Mouse (Mus musculus) limb, embryonic 13.5 days (tissue): ENCODE measurements around the gene Armc10. TPM values are rescaled to one million over a fixed set of nuclear protein-coding genes. Genes with fewer than 3 reads are reported as not detected.
A peak's percentile ranks its signal among the peaks of the same experiment; 100 is the strongest.

Source experiments
- ATAC-seq: fragments of 200-750 bp; cut with Nextera tagmentation; 2 replicates; pipeline ENCODE4 v1.8.0; 2017; ENCODE audit warnings: low read depth, moderate number of reproducible peaks, moderate TSS enrichment; ENCODE audit not compliant: low FRiP score
- H3K27ac ChIP-seq: fragments of 300-500 bp; sonication (generic); 2 replicates; pipeline ENCODE4 v1.5.1; 2015; ENCODE audit warnings: inconsistent platforms, mild to moderate bottlenecking, moderate library complexity
- H3K27me3 ChIP-seq: fragments of 300-500 bp; sonication (generic); 2 replicates; pipeline ENCODE4 v1.6.1; 2015; ENCODE audit warnings: mild to moderate bottlenecking, inconsistent platforms
- H3K36me3 ChIP-seq: fragments of 300-500 bp; sonication (generic); 2 replicates; pipeline ENCODE4 v1.6.1; 2015; ENCODE audit warnings: inconsistent platforms, mild to moderate bottlenecking, moderate library complexity
- H3K4me1 ChIP-seq: fragments of 300-500 bp; sonication (generic); 2 replicates; pipeline ENCODE4 v1.6.1; 2015; ENCODE audit warnings: inconsistent platforms
- H3K4me2 ChIP-seq: fragments of 300-500 bp; sonication (generic); replicated peaks from 2 replicates; pipeline ENCODE4 v1.6.1; 2015; ENCODE audit warnings: inconsistent platforms, mild to moderate bottlenecking, moderate library complexity
- H3K4me3 ChIP-seq: fragments of 300-500 bp; sonication (generic); 2 replicates; pipeline ENCODE4 v1.5.1; 2015; ENCODE audit warnings: moderate library complexity, mild to moderate bottlenecking, inconsistent platforms
- H3K9ac ChIP-seq: fragments of 300-500 bp; sonication (generic); 2 replicates; pipeline ENCODE4 v1.6.1; 2015; ENCODE audit warnings: mild to moderate bottlenecking, inconsistent platforms
- H3K9me3 ChIP-seq: fragments of 300-500 bp; sonication (generic); 2 replicates; pipeline ENCODE4 v1.6.1; 2016; ENCODE audit warnings: inconsistent platforms
- WGBS: fragments of 180-500 bp; shearing (Covaris S2); methylation state at CpG from one replicate; pipeline ENCODE4 v1.1.7; 2015; 5-methylcytosine and 5-hydroxymethylcytosine counted together
- polyA plus RNA-seq: library from polyadenylated mRNA; unstranded; fragments of >200 nt; fragmentation: Nextera tagmentation; extraction: Ambion mirVana; gene quantifications from 2 replicates; pipeline ENCODE4 v1.2.1, GENCODE M21; 2015

The Armc10 gene
- polyA plus RNA-seq, 1 experiment from 2014 or later, result 54.4 TPM

GRCm38 (mm10) chr5:21644891-21645438 is 648 bp upstream of the Armc10 start:
- H3K36me3 ChIP-seq, result peaks cover 21% of the 10 kb centered on the region
- H3K27ac ChIP-seq, result 0 out of 2 replicates have a peak overlapping the region, but pooled peaks have one; percentile 39
- H3K4me3 ChIP-seq, result peak overlapping the region; percentile 82
- WGBS, result 9% methylated on average over 14 of the region's 14 CpGs
- peaks cover 22% of the 10 kb centered on the region for H3K27me3 ChIP-seq
- peak overlapping the region; percentile 84 for H3K4me2 ChIP-seq
- peaks cover 20% of the 10 kb centered on the region for H3K4me1 ChIP-seq
- ATAC-seq, result no peak
- no peaks in the 10 kb centered on the region for H3K9me3 ChIP-seq
- H3K9ac ChIP-seq, result peak overlapping the region; percentile 53

- peak overlapping the region; percentile 82 for H3K27ac ChIP-seq
- peak overlapping the region; percentile 82 for H3K4me3 ChIP-seq
- peaks cover 32% of the 10 kb centered on the region for H3K36me3 ChIP-seq
- peak; percentile 39; the same call in 1 of the 2 replicates for ATAC-seq
- under 1% methylated on average over 25 of the region's 25 CpGs for WGBS
- H3K4me1 ChIP-seq, result peaks cover 12% of the 10 kb centered on the region
- peak overlapping the region; percentile 84 for H3K4me2 ChIP-seq
- H3K27me3 ChIP-seq, result peaks cover 22% of the 10 kb centered on the region
- no peaks in the 10 kb centered on the region for H3K9me3 ChIP-seq
- peak overlapping the region; percentile 84 for H3K9ac ChIP-seq
These were observed 499 bp downstream of the Armc10 start for GRCm38 (mm10) chr5:21646133-21646491.

GRCm38 (mm10) chr5:21650736-21651135 is 5.1 kb downstream of the Armc10 start:
- Histone ChIP-seq H3K36me3 (peaks cover 64% of the 10 kb centered on the region), H3K27me3 (no peaks in the 10 kb centered on the region), H3K9ac (no peak overlapping the region), H3K4me3 (no peak overlapping the region), H3K9me3 (no peaks in the 10 kb centered on the region), H3K4me1 (peaks cover 15% of the 10 kb centered on the region), H3K4me2 (no peak overlapping the region), H3K27ac (no peak overlapping the region)
- no peak for ATAC-seq
- WGBS, result 79% methylated on average over 2 of the region's 2 CpGs

DNA sequence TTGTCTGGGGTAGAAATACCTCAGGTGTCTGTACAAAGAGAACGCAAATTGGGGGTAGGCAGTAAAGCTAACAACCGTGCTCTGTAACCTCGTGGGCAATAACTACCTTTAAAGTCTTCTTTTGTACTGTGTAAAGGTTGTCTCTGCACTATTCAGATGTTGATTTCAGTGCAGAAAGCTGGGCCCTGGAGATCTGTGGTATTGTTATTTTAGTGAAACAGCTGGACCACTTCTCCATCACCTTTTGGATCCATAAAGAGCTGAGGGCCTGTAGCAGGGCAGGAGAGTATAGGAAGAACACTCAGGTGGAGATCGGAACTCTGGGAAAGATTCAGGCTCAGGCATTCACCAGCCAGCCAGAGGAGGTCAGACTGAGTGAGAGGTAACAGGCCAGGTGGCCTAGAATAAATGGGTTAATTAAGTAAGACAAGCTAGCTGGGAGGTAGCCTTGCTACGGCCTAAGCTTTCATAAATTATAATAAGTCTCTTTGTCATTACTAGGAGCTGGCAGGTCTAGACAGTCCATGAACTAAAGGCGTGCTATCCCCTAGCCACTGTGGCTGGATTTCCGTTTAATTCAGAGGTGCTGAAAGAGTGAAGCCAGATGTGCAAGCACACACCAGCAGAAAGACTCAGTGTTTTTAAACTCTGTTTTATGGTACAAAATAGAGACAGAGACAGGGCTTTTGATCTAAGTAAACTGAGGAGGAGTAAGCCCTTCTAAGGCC is 6.4 kb downstream of the Armc10 start:
- no peaks in the 10 kb centered on the region for H3K9me3 ChIP-seq
- H3K27ac ChIP-seq, result no peak overlapping the region
- H3K4me3 ChIP-seq, result no peak overlapping the region
- WGBS, result 61% methylated on average over 7 of the region's 7 CpGs
- H3K27me3 ChIP-seq, result no peaks in the 10 kb centered on the region
- H3K9ac ChIP-seq, result no peak overlapping the region
- H3K4me2 ChIP-seq, result no peak overlapping the region
- H3K36me3 ChIP-seq, result peaks cover 69% of the 10 kb centered on the region
- H3K4me1 ChIP-seq, result peaks cover 8% of the 10 kb centered on the region
- ATAC-seq, result peak; percentile 61; the same call in 1 of the 2 replicates

- ATAC-seq, result no peak
- no peak overlapping the region for H3K4me2 ChIP-seq
- H3K4me3 ChIP-seq, result no peak overlapping the region
- H3K9ac ChIP-seq, result no peak overlapping the region
- 91% methylated on average over 9 of the region's 9 CpGs for WGBS
- no peaks in the 10 kb centered on the region for H3K9me3 ChIP-seq
- H3K27me3 ChIP-seq, result no peaks in the 10 kb centered on the region
- 0 out of 2 replicates have a peak, but pooled peaks cover 2% of the 10 kb centered on the region for H3K4me1 ChIP-seq
- no peak overlapping the region for H3K27ac ChIP-seq
- peaks cover 71% of the 10 kb centered on the region for H3K36me3 ChIP-seq
These were observed 11.3 kb downstream of the Armc10 start for GRCm38 (mm10) chr5:21656912-21657311.

GRCm38 (mm10) chr5:21658038-21658437 is 12.4 kb downstream of the Armc10 start:
- no peaks in the 10 kb centered on the region for H3K9me3 ChIP-seq
- peaks cover 68% of the 10 kb centered on the region for H3K36me3 ChIP-seq
- H3K4me3 ChIP-seq, result no peak overlapping the region
- no peaks in the 10 kb centered on the region for H3K4me1 ChIP-seq
- ATAC-seq, result no peak
- H3K27ac ChIP-seq, result no peak overlapping the region
- no peak overlapping the region for H3K4me2 ChIP-seq
- WGBS, result 93% methylated on average over 6 of the region's 6 CpGs
- H3K9ac ChIP-seq, result no peak overlapping the region
- H3K27me3 ChIP-seq, result no peaks in the 10 kb centered on the region

DNA sequence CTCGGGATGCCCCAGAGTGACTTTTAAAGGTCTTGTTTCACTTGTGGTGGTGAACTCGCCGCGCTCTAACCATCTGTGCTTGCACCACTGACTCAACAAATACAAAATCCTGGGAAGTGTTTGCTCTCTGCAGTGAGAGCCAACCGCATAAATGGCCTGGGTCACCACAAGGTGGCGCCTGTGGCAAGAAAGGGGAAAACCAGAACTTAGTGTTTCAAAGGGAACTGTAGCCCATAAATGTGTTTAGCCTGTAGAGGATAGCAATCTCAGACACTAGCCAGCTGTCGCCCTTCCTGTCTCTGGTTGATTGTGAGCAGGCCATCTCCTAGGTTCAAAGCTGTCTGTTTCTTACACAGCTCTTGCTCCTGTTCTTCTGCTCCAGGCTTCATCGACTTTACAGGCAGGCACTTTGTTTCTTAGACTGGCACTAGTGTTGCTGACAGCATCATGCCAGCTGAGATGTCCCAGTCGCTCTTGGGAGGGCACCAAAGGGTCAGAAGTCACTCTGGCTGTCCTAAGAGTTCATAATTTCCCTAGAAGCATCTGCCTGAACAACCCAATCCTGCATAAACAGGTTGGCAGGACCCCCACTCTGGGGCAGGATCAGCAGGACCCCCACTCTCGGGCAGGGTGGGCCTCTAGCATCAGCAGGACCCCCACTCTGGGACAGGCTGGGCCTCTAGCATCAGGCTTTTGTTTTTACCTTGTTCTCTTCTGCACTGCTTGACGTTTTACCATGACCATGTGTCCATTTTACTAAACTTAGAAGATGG is 13.2 kb downstream of the Armc10 start:
- Histone ChIP-seq H3K4me2 (no peak overlapping the region), H3K4me3 (no peak overlapping the region), H3K4me1 (no peaks in the 10 kb centered on the region), H3K9ac (no peak overlapping the region), H3K27me3 (no peaks in the 10 kb centered on the region), H3K9me3 (no peaks in the 10 kb centered on the region), H3K36me3 (peaks cover 68% of the 10 kb centered on the region), H3K27ac (no peak overlapping the region)
- peak; percentile 71 for ATAC-seq
- WGBS, result 50% methylated on average over 11 of the region's 11 CpGs

DNA sequence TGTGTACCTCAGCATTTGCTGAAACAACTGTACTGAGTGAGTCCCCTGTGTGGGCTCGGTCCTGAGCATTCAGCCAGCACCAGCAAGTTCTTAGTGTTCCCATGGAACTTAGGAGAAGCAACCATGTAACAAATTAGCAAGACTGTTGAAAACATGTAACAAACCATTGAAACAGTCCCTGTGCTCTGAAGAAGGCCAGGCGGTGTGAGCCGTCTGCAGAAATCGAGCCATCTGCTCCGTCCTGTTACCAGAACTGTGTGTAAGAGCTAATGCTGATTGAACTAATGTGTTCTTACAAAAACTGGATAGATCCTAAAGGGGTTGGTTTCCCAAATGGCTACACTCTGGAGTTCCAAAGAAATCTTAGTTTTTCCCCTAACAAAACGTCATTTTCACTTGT is 15.2 kb downstream of the Armc10 start:
- no peaks in the 10 kb centered on the region for H3K9me3 ChIP-seq
- H3K4me3 ChIP-seq, result no peak overlapping the region
- no peaks in the 10 kb centered on the region for H3K4me1 ChIP-seq
- H3K27ac ChIP-seq, result no peak overlapping the region
- H3K9ac ChIP-seq, result no peak overlapping the region
- no peak for ATAC-seq
- H3K4me2 ChIP-seq, result no peak overlapping the region
- peaks cover 68% of the 10 kb centered on the region for H3K36me3 ChIP-seq
- H3K27me3 ChIP-seq, result no peaks in the 10 kb centered on the region
- WGBS, result 89% methylated on average over 6 of the region's 6 CpGs

GRCm38 (mm10) chr5:21663081-21663480 is 17.5 kb downstream of the Armc10 start:
- Histone ChIP-seq H3K9ac (no peak overlapping the region), H3K27ac (no peak overlapping the region), H3K36me3 (peaks cover 52% of the 10 kb centered on the region), H3K9me3 (no peaks in the 10 kb centered on the region), H3K4me2 (no peak overlapping the region), H3K4me1 (peaks cover 12% of the 10 kb centered on the region), H3K4me3 (no peak overlapping the region), H3K27me3 (no peaks in the 10 kb centered on the region)
- no peak for ATAC-seq
- 95% methylated on average over 11 of the region's 11 CpGs for WGBS

DNA sequence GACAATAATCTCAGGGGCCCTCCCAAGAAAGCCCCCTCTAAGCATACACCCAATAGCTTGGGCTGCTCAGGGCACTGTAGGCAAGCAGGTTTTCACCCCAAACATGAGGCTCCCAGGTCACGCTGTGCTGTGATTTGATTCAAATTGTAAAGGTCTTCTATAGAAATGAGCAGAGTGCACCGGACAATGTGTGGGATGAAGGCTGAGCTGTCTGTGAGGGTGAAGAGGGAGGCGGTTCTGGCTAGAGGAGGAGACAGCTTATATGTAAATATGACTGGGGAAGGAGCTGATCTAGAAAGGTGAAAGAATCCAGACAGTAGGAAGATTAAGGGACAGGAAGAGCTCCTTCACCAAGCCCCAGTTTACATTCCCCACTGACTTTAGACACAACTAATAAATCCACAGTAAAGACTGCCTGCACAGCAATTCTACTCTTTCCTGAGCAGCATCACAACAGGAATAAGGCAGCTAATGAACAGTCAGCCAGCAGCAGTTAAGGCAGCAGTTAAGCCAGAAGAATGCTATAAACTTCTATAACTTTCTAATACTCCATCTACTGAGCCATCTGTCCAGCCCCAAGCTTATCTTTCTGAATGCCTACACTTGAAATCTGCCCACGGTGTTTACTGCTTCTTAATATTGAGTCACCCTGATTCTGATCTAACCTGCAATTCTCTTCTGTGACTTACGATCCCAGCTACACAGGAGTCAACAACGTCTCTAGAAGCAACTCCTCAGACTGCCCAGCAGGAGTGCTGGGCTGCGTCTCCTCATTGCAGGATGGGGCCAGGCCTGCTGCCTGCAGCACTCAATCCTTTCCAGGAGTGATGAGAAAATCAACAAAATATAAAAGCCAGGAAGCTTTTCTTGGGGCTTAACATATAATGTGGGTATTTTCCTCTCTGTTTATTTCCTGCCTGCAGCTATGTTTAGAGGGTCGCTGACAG is 21.9 kb downstream of the Armc10 start:
- no peak overlapping the region for H3K4me2 ChIP-seq
- ATAC-seq, result no peak
- H3K4me3 ChIP-seq, result no peak overlapping the region
- H3K4me1 ChIP-seq, result peaks cover 12% of the 10 kb centered on the region
- H3K27me3 ChIP-seq, result no peaks in the 10 kb centered on the region
- 33% methylated on average over 8 of the region's 8 CpGs for WGBS
- no peak overlapping the region for H3K27ac ChIP-seq
- H3K9me3 ChIP-seq, result no peaks in the 10 kb centered on the region
- no peak overlapping the region for H3K9ac ChIP-seq
- H3K36me3 ChIP-seq, result peaks cover 20% of the 10 kb centered on the region

GRCm38 (mm10) chr5:21669307-21669706 is 23.7 kb downstream of the Armc10 start:
- Histone ChIP-seq H3K4me1 (peaks cover 18% of the 10 kb centered on the region), H3K4me2 (no peak overlapping the region), H3K4me3 (no peak overlapping the region), H3K9ac (no peak overlapping the region), H3K9me3 (no peaks in the 10 kb centered on the region), H3K27ac (no peak overlapping the region), H3K27me3 (no peaks in the 10 kb centered on the region), H3K36me3 (0 out of 2 replicates have a peak, but pooled peaks cover 4% of the 10 kb centered on the region)
- no peak for ATAC-seq
- 75% methylated on average over 2 of the region's 2 CpGs for WGBS
